Mouse (Mus musculus): Measurements from ENCODE around the gene Tuba1a.
A peak's percentile ranks its signal among the peaks of the same experiment; 100 is the strongest.
"Not testable (repeated sequence)": the region's sequence is repeated elsewhere in the genome, so short reads cannot be mapped to it uniquely, and the experiment has no call there.

Tuba1a gene

DNA sequence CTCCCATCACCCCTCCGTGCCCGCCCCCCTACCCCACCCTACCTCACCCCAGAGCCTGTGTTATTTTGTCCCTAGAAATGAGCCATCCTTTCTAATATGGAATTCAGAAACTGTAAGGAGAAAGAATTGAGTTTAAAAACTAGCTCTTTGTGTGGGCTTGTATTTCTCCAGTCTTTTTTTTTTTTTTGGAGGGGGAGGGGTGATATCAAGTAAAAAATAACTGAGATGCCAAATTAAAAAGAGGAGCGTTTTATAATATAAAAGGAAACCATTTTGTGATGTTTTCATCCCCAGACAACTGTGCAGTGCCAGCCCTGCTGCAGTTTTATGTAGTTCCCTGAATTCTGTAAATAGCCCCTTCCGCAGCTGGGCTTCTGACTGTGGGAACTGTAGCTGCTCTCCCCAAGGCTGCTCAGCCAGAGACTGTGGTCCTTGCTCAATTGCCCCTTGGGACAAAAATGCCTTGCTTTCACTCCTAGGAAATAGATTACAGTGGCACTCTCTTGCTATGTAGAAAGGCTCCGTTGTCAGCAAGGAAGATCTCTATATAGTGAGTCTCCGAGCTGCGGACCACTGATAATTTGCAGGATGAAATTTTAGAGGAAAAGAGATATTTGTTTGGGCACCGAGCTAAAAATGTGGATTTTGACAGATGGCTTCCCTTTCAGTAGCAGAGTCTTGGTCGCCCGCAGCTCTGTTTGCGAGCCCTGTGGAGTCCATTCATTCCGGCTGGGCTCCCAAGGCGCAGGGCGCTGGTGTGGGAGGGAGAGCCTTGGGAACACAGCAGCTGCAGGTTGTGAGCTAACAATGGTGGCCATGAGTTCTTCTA, 1.1 kb upstream of the Tuba1a start:
- DNase-seq = no peak

DNA sequence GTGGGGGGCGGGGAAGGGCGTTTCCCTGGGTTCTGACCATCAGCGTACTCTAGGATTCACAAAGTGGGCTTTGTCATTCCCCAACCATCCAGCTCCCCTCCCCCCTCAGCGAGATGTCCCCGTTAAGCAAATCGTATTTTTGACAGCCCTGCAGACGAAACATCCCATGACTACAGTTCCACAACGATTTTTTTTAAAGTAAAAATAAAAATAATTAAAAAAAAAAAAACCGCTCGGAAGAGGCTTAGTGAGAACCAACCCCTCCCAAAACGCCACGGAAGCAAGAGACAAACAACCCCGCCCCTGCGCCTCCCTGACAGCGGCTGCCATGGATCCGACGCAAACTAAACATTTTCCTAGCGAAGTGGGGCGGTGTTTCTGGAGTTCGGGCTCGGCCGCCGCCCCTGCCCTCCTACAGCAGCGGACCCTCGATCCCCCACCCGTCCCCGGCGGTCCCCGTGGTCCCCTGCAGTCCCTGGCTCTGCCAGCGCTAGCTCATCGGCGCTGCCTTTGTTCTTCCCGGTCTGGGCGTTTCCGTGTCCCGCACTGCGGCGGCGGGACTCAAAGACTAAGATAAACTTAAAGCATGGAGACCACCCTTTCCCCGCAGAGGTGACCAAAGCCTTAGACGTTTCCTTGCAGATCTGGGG, 627 bp downstream of the Tuba1a start:
- peak; percentile 90 for DNase-seq

DNA sequence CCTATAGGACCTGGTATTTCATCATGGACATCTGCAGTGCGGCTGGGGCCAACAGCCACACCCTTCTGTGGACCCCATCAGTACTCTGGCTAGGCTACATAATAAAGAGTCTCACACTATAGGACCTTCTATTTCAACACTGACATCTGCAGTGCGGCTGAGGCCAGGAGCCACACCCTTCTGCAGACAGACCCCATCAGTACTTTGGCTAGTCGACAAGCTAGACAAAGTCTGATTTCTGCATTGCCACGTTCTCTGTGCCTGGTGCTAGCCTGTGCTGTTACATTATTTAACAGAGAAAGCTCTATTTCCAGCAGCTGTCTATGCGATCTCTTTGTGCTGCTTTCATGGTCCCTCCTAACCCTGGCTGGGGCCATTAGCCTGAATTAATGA, 1.4 kb downstream of the Tuba1a start:
- DNase-seq = no peak

DNA sequence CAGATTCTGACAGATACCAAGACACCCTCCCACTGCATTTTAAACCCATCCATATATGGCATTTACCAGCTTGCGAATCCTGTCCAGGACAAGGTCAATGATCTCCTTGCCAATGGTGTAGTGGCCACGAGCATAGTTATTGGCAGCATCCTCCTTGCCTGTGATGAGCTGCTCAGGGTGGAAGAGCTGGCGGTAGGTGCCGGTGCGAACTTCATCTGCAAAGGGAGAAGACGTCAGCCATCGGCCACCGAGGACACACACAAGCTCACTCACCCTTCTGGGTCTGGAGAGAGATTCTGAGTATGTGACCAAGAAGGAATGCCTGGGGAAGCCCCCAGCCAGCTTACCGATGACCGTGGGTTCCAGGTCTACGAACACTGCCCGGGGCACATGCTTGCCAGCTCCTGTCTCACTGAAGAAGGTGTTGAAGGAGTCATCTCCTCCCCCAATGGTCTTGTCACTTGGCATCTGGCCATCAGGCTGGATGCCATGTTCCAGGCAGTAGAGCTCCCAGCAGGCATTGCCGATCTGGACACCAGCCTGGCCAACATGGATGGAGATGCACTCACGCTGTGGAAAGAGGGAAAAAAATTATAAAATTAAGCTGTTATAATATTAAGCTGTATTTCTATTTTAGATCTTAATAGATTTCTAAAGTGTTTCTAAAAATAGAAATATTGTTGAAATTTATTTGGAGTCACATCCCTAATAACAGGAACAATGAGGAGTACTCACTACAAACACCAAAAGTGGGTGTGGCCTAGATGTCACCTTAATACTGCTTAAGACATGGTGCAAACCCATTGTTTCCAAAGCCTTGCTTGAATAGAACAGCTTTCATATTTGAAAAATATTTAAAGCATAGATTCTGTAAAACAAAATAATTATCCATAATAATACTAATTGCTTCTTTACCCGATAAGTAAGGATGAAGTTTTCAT, 2.1 kb downstream of the Tuba1a start:
- DNase-seq = not testable (repeated sequence)

DNA sequence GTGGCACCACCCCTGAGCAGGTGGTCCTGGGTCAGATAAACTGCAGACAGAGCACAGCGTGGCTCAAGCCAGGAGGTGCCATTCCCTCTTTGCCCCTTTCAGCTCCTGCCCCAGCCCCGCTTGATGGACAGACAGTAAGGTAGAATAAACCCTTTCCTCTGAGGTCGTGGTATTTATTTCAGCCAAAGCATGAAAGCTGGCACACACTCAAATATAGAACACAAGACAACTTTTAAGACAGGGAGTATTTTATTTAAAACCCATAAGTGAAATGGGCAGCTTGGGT, 4.0 kb downstream of the Tuba1a start:
- DNase-seq = no peak

DNA sequence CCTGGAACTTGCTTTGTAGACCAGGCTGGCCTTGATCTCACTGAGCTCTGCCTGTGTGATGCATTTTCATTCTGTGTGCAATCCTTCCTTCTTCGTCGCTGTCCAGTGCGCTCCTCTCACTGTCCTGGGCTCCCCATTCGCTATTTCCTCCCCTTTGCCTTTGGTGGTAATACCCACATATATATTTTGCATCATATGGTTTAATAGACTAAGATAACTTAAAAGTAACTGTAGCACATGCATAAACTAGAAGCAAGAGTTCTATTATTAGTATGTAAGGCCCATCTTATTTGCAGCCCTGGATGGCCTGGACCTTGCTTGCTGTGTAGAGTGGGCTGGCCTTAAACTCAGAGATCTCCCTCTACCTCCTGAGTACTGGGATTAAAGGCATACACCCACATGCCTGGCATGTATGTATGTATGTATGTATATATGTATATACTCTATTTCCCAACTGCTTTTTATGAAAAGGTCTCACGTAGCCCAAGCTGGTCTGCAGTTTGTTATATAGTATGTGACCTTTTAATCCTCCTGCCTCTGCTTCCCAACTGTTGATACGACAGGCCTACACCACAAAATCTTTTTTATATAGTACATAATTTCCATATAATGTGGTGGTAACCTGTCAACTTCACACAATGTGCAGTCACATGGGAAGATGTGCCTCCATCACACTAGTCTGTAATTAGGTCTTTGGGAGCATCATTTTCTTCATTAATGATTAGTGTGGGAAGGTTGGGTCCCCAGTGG, 4.5 kb downstream of the Tuba1a start:
- no peak for DNase-seq

DNA sequence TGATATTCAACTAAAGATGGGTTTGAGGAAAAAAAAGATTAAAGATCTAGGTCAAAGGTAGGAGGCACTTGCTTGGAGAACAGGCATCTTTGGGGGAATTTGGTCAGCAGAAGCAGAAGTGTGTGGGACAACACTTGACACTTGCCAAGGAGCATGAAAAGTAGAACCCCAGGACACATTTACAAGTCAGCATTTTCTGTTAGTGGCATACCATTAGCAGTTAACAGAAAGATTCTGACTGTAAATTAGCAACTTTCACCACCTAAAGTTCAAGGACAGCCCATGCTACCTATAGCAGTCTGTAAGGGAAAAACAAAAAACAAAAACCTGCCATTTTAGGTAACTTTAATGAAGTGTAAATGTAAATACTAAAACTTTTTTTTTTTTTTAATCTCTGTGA, 5.1 kb downstream of the Tuba1a start:
- no peak for DNase-seq

DNA sequence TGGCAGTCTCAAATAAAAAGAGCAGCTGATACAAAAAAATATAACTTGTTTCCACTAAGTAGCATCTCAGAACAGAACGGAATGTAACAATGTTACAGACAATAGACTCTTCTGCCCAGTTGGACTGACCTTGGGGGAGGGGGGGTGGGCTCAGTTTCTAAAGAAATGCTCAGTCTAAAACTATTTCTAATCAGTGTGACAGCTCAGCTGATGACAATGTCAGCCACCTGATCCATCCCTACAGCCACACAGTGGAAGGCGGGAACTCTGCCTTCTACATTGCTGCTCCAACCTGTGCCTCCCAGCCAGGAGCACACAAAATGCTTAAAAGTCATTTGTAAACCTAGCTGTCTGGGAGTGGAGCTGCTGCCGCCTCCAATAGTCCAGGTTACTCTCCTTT, 5.6 kb downstream of the Tuba1a start:
- no peak for DNase-seq

DNA sequence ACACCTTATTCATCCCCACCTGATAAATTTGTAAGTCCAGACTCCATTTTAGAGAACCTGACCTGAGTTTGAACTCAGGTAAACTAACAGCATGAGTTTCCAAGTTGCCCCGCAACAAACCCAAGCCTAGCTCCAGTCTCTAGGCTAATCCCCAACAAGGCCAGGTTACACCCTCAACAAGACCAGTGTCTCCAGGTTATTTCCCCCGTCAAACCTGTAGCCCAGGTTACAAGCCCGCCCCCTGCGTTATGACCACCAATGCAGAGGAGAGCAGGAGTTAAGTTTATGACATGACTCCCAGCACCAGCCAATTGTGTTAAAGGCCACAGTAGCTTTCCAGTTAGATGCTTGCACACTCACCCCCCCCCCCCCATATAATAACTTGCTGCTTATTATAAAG, 10.4 kb downstream of the Tuba1a start:
- no peak for DNase-seq

DNA sequence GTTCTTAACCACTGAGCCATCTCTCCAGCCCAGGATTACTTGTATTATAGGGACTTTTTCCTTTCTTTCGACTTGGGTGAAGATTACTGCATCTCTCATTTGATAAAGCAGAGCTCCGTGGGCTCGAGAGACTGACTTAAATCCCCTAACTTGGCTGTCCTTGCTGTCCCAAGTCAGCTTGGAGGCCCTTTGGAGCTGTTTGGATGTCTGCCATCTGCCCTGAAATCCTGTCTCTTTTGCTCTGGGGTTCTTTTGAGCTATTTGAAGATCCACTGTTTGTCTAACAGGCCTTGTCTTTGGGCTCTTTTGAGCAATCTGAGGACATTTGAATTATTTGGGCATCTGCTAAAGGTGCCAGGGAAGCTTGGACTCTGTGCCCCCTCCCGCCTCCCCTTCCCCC, 11.4 kb downstream of the Tuba1a start:
- DNase-seq = no peak

DNA sequence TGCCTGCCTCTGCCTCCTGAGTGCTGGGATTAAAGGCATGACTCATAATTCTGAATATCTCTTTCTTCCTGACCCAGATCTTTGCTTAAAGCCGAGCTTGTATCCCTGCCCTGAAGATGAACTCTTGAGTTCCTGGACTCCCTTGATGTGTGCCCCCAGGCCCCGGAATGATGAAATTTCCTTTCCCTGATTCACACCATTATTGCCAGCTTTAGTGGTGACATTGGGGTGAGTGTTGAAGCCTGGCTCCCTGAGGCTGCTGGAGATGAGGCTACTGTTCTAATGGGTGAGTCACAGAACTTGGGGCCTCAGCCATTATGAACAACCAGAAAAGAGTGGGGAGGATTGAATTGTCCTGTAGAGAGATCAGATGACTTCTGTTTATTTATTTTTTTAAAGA, 12.0 kb downstream of the Tuba1a start:
- DNase-seq = no peak

DNA sequence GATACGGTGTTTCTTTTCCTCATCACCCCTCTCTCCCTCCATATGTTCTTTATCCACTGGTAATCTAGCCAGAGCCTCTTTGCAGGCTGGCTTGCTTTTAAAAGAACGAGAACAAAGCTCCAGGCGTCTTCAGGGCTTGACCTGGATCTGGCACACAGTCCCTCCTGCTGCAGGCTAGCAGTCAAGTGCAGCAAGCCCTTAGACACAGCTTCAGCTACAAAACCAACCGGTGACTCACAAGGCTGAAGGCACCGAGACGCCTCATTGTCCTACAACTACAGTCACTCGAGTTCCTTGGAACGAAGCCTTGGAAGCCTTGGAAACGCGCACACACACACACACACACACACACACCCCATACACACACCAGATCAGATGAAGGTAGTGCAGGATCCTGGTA, 12.7 kb downstream of the Tuba1a start:
- no peak for DNase-seq

DNA sequence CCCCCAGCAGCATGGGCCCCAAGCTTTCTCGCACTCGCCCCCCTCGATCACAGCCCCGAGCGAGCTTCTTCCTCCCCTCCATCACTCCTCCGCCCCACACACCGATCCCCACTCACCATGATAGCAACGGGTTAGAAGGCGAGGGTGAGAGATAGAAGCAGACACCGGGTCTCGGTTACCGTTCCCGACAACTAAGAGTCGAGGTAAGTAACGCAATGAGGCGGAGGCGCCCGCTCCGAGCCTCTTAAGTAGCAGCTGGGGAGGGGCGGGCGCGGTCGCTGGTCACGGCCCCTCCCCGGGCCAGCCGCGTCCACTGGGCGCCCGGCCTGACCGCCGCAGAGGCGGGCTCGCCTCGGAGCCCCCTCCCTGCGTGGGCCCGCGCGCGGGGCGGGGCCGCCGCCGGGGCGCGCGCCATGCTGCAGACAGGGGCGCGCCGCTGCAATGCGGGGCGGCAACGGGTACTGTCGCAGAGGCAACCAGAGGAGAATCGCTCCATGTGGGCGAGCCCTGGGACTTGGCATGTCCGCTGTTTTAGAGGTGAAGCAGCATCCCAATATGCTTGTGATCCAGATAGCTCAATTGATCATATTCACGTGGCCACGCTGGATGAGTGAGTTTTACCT, 19.2 kb downstream of the Tuba1a start, which contains the start of gene Tuba1b:
Gene Tuba1b (minus strand): TSS at position 349 of the 623 bp plus-strand sequence.
- peak; percentile 90 for DNase-seq

DNA sequence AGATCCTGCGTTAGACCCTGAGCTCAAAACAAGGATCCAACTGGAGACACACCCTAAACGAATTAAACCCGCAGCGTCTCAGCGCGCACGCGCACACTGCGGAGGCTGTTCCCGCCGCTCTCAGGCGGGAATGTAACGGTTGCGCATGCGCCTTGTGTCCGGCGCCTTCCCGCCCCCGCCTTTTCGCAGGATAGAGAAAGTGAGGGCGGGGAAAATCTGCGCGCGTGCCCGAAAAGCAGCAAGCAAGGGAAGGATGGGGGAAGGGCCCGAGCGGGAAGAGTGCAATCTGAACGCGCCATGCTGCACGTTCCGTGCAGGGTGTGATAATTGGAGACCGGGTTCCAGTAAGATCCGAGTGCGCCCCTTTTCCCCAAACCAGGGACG, 19.7 kb downstream of the Tuba1a start:
- peak; percentile 95 for DNase-seq

DNA sequence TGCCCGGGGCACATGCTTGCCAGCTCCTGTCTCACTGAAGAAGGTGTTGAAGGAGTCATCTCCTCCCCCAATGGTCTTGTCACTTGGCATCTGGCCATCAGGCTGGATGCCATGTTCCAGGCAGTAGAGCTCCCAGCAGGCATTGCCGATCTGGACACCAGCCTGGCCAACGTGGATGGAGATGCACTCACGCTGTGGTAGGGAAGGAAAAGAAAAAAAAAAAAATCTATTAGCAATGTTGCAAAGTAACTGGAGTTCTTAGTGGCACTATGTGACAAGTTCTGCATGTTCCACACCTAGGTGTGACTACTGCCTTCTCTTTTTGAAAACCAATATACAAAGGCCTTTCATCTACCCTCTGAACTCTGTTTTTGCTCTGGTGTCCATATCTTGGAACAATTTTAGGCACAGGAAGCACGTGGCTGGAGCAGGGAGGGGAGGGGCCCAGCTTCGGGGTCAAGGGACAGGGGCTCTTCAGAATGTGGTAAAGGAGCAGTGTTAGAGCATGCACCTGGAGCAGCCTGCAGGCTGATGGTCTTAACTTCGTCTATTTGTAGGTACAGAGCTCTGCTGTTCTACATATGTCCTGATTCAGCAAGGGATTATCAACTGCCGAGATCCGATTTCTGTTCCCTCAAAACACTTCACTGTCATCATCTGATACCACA, 20.4 kb downstream of the Tuba1a start:
- DNase-seq = peak; percentile 44

DNA sequence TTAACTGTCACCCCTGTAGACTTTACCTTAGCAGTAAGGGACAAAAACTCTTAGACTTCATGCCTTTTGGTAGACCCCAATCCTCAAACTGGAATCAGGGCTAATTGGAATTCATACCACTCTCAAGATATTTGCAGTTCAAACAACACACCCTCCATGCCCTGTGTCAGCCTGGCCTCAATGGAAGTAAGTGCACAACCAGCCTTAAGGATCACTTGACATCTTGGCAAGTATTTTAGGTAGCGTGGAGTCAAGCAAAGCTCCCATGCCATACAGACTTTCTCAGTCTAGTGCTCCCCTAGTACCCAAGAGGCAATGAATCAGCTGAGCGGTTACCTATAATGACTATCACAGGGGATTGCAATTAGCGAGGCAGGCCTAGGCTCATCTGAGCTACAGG, 22.5 kb downstream of the Tuba1a start:
- DNase-seq = no peak

DNA sequence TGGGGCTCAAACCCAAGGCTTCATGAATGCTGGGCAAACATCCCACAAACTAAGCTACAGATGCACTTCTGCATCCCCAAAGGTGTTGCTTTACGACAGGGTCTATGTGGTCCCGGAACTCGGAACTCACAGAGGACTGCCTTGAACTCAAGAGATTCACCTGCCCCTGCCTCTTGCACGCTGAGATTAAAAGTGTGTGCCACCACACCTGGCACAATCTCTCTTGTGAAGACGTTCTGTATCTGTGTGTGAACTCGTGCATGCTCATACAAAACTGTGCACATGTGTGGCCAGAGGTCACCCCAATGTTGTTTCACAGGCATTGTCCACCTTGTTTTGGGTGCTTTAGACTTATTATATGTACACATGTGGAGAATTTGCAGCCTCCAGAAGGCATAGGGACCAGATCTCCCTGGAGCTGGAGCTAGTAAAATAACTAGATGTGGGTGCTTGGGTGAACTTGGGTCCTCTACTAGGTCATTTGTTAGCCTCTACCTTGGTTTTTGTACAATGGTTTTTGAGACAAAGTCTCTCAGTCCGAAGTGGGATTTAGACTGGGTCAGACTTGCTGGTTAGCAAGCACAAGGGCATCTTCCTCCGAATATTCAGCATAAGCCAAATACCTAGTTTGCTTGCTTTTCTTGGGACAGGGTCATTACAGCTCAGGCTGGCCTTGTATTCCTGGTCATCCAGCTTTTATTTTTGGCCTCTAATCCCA, 23.3 kb downstream of the Tuba1a start:
- DNase-seq = no peak

DNA sequence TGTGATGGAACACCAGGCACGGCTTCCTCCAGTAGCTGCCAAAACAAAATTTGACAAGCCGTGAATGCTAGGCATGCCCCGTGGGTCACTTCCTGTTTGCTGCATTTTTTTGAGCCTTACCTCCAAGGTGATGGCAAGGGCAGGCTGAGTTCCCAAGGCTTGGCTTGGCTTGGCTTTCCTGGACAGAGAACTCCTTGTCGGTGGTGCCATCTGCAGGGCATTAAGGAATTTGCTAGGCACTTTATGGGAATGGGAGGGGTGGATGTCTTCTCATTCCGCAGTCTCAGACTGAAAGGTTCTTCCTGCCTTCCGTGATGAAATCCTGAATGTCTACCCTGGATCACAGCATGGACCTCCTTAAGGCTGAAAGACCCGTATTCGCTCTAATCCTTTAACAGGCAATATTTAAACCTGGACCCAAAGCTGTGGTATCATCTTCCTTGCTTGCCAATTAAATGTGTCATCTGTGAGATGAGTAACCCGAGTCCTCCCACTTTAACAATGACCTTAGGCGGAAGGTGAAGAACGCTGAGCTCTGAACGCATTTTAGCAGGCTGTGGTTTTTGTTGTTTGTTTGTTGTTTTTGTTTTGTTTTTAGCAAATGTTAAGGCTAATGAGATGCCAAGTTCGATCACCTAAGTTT, 24.8 kb downstream of the Tuba1a start:
- DNase-seq = peak; percentile 25

DNA sequence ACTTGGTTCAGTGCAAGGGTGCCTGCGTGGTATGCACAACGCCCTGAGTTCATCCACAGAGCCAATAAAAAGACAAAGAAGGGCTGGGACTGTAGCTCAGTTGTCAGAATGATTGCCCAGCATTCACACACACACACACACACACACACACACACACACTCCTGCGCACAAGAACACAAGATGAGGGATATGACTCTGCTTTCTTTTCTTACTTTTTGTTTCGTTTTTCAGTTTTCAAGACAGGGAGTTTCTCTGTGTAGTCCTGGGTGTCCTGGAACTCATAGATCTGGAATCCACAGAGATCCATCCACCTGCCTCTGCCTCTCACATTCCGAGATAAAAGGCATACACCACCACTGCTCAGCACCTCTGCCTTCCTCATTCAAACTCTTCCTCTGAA, 25.9 kb downstream of the Tuba1a start:
- no peak for DNase-seq

DNA sequence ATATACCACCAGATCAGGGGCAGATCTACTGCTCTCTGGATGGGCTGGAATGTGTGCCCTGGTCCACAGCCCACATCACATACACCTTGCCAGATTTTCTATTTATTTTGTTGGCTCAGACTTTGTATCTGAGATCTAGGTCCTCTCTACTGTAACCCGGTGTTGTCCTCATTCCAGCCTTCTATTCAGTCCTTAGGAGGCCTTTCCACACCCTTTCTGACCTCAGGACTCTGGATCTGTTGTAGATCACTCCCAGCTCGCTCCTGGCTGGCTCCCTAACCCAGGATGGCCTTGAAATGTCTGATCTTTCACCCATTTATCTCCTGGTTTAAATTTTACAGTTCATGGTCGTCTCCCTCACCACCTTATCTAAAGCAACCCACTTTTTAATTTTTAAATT, 28.8 kb downstream of the Tuba1a start:
- DNase-seq = no peak
